Mouse (Mus musculus): ENCODE measurements around the gene Tent5c. TPM values are rescaled to one million over a fixed set of nuclear protein-coding genes. Genes with fewer than 3 reads are reported as not detected.
A peak's percentile ranks its signal among the peaks of the same experiment; 100 is the strongest.

Gene Tent5c
- polyA plus RNA-seq, 1 experiment from 2014 or later = 2.0 TPM

DNA sequence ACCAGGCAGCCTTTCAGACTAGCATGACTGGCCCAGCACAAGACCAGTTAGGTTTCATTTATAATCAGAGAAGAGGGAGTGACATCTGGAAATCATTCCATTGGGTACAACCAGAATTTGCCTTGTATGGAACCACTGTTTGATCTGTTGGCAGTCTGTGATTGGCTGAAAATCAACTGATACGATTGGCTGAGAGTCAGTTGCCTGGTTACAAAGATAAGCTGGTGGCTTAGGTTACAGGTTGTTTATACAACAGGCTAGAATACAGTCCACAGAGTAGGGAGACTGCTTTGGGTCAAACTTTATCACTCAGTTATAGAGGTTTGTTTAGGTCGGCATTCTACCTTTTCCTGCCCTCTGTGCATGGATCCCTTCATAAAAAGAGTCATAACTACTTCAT, 17.6 kb upstream of the Tent5c start:
- Histone ChIP-seq H3K4me1 (peaks cover 6% of the 10 kb centered on the region; the same call in 1 of the 2 replicates), H3K9me3 (replicated peaks) (no peaks in the 10 kb centered on the region), H3K27ac (no peak overlapping the region), H3K36me3 (no peaks in the 10 kb centered on the region), H3K4me3 (no peak overlapping the region), H3K27me3 (ENCODE audit: low read depth, poor library complexity, severe bottlenecking) (no peaks in the 10 kb centered on the region)
- no peak for DNase-seq (ENCODE audit: low spot score)
- 73% methylated on average over 2 of the region's 2 CpGs for WGBS

DNA sequence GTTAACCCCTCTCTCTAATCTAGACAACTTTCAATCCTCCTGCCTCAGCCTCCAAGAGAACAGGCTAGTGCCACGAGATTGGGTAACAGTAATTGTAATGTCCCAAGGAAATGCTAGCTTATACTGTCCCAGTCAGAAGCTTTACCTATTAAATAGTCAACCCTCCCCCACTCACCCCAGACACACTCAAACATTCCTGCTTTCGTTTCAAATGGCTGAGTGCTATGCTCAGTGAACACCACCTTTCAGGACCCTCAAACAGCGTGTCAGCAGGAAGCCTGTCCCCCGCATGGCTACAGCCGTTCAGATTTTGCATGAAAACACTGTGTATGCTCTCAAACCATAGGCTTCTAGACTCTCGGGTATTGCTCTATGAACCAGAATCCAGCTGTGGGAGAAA, 14.8 kb upstream of the Tent5c start:
- WGBS = 84% methylated on average over 6 of the region's 6 CpGs
- peaks cover 6% of the 10 kb centered on the region; the same call in 1 of the 2 replicates for H3K4me1 ChIP-seq

GRCm38 (mm10) chr3:100502516-100502915, 13.4 kb upstream of the Tent5c start:
- Histone ChIP-seq H3K36me3 (no peaks in the 10 kb centered on the region), H3K4me1 (peaks cover 6% of the 10 kb centered on the region; the same call in 1 of the 2 replicates), H3K27me3 (ENCODE audit: low read depth, poor library complexity, severe bottlenecking) (no peaks in the 10 kb centered on the region), H3K27ac (no peak overlapping the region), H3K9me3 (replicated peaks) (no peaks in the 10 kb centered on the region), H3K4me3 (no peak overlapping the region)
- 88% methylated on average over 6 of the region's 6 CpGs for WGBS
- DNase-seq (ENCODE audit: low spot score) = no peak

More for the DNA sequence above, 14.8 kb upstream of the Tent5c start:
- Histone ChIP-seq H3K27me3 (ENCODE audit: low read depth, poor library complexity, severe bottlenecking) (no peaks in the 10 kb centered on the region), H3K36me3 (no peaks in the 10 kb centered on the region), H3K27ac (no peak overlapping the region), H3K4me3 (no peak overlapping the region), H3K9me3 (replicated peaks) (no peaks in the 10 kb centered on the region)
- DNase-seq (ENCODE audit: low spot score) = no peak

DNA sequence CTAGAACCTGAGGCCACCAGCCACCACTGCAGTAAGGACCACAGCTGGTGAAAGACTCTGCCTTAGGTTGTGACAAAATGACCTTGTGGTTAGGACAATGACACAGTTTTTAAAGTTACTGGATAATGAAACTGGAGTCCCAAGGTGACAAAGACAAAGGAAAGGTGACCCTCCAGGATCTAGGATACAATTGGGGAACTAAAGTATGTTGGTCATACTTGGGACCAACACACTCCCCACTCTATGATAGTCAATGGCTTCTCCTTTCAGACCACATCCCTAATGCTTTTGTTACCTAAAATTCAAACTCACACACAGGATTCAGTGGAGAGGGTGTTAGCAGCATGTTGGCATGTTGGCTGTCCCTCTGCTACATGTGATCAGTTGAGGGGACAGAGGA, 12.8 kb upstream of the Tent5c start:
- H3K27me3 ChIP-seq (ENCODE audit: low read depth, poor library complexity, severe bottlenecking) = no peaks in the 10 kb centered on the region
- H3K4me3 ChIP-seq = no peak overlapping the region
- no peak overlapping the region for H3K27ac ChIP-seq
- H3K4me1 ChIP-seq = peaks cover 6% of the 10 kb centered on the region; the same call in 1 of the 2 replicates
- no peaks in the 10 kb centered on the region for H3K36me3 ChIP-seq
- H3K9me3 ChIP-seq (replicated peaks) = no peaks in the 10 kb centered on the region
- DNase-seq (ENCODE audit: low spot score) = no peak

DNA sequence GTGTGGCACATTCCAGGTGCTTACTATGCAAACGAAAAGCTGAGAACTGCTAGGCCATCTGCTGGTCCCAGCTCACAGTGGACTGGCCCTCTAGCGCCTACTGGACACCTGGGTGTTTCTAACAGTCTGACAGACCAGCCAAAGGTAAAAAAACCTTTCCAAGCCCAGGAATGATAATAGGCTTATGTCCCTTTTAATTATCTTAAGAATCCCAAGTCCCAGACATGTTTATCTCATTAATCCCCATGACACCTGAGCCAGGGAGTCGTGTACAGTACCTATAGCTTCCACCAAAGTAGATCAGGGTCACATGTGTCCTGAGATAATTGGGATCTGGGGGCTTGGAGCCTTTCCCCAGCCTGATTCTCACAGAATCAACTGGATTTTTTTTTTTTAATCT, 7.0 kb upstream of the Tent5c start:
- Histone ChIP-seq H3K9me3 (replicated peaks) (no peaks in the 10 kb centered on the region), H3K27ac (no peak overlapping the region), H3K36me3 (no peaks in the 10 kb centered on the region), H3K4me3 (no peak overlapping the region), H3K4me1 (no peaks in the 10 kb centered on the region), H3K27me3 (ENCODE audit: low read depth, poor library complexity, severe bottlenecking) (0 out of 2 replicates have a peak, but pooled peaks cover 4% of the 10 kb centered on the region)
- DNase-seq (ENCODE audit: low spot score) = no peak
- WGBS = 81% methylated on average over 3 of the region's 3 CpGs

DNA sequence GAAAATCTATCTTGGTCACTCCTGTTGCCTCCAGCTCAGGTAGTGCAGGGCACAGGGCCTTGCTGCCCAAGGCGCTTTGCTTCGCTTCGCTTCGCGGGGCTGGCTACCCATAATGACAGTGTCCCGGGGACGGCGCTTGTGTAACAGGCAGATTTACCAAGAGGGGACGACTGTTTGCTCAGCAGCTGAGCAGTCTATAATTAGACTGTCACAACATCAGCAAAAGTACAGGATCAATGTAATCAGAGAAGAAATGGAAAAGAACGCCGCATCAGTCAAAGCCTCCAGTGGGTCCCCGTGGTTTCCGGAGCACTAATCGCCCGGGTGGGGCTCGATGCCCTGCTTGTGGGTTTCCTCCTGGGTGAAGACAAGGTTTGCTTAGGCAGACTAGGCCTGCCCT, 6.3 kb upstream of the Tent5c start:
- no peaks in the 10 kb centered on the region for H3K9me3 ChIP-seq (replicated peaks)
- no peak for DNase-seq (ENCODE audit: low spot score)
- no peaks in the 10 kb centered on the region for H3K36me3 ChIP-seq
- 91% methylated on average over 16 of the region's 16 CpGs for WGBS
- no peak overlapping the region for H3K27ac ChIP-seq
- peaks cover 10% of the 10 kb centered on the region; the same call in 1 of the 2 replicates for H3K27me3 ChIP-seq (ENCODE audit: low read depth, poor library complexity, severe bottlenecking)
- H3K4me3 ChIP-seq = no peak overlapping the region
- H3K4me1 ChIP-seq = no peaks in the 10 kb centered on the region

DNA sequence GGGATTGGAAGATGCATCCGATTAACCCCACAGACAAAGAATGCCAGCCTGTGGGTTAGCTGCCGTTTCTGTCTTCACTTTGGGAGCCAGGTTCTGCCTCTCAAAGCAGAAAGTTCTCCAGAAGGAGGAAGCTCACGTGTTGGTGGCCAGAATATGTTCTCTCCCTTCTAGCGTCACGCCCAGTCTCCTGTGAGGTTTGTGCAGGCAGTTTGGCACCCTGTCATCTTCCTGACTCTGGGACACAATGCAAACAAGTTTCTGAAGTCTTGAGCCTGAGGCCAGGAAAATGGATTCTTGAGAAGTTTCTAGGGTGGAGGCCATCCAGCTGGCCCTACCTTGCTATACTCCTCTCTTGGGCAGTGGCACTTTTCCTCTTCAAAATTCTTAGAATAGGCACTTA, 5.8 kb upstream of the Tent5c start:
- whole genome bisulfite sequencing = 87% methylated on average over 5 of the region's 5 CpGs
- Histone ChIP-seq H3K27ac (no peak overlapping the region), H3K27me3 (ENCODE audit: low read depth, poor library complexity, severe bottlenecking) (peaks cover 15% of the 10 kb centered on the region; the same call in 1 of the 2 replicates)

DNA sequence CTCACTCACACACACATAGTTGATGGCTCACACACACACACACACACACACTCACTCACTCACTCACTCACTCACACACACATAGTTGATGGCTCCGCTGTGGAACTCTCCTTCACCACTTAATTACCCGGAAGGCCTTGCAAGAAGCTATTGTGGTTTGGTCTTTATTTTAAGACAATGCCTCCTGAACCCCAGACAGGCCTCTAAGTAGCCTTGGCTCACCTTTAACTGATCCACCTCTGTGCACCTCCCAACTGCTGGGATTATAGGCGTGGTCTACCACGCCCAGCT, 831 bp upstream of the Tent5c start:
- no peak for DNase-seq (ENCODE audit: low spot score)
- H3K36me3 ChIP-seq = no peaks in the 10 kb centered on the region
- 32% methylated on average over 4 of the region's 4 CpGs for WGBS
- no peaks in the 10 kb centered on the region for H3K9me3 ChIP-seq (replicated peaks)
- peaks cover 56% of the 10 kb centered on the region for H3K27me3 ChIP-seq (ENCODE audit: low read depth, poor library complexity, severe bottlenecking)
- peak overlapping the region; percentile 87; the same call in 1 of the 2 replicates for H3K27ac ChIP-seq
- H3K4me1 ChIP-seq = peaks cover 35% of the 10 kb centered on the region
- H3K4me3 ChIP-seq = peak overlapping the region; percentile 76

More for the DNA sequence above, 5.8 kb upstream of the Tent5c start:
- H3K9me3 ChIP-seq (replicated peaks) = no peaks in the 10 kb centered on the region
- no peaks in the 10 kb centered on the region for H3K36me3 ChIP-seq
- no peak overlapping the region for H3K4me3 ChIP-seq
- peaks cover 5% of the 10 kb centered on the region for H3K4me1 ChIP-seq
- no peak for DNase-seq (ENCODE audit: low spot score)

GRCm38 (mm10) chr3:100488251-100489132, 632 bp downstream of the Tent5c start:
- H3K27ac ChIP-seq = peak overlapping the region; percentile 87

GRCm38 (mm10) chr3:100487046-100487445, 2.1 kb downstream of the Tent5c start:
- no peak overlapping the region for H3K27ac ChIP-seq
- H3K4me3 ChIP-seq = no peak overlapping the region
- H3K36me3 ChIP-seq = no peaks in the 10 kb centered on the region
- 74% methylated on average over 2 of the region's 2 CpGs for WGBS
- no peaks in the 10 kb centered on the region for H3K9me3 ChIP-seq (replicated peaks)
- H3K4me1 ChIP-seq = peaks cover 35% of the 10 kb centered on the region
- H3K27me3 ChIP-seq (ENCODE audit: low read depth, poor library complexity, severe bottlenecking) = peaks cover 60% of the 10 kb centered on the region
- DNase-seq (ENCODE audit: low spot score) = no peak

More at GRCm38 (mm10) chr3:100488251-100489132, 632 bp downstream of the Tent5c start:
- Histone ChIP-seq H3K9me3 (replicated peaks) (no peaks in the 10 kb centered on the region), H3K4me1 (peaks cover 35% of the 10 kb centered on the region), H3K4me3 (peak overlapping the region; percentile 76), H3K27me3 (ENCODE audit: low read depth, poor library complexity, severe bottlenecking) (peaks cover 60% of the 10 kb centered on the region), H3K36me3 (no peaks in the 10 kb centered on the region)
- under 1% methylated on average over 65 of the region's 66 CpGs for WGBS
- peak; percentile 62 for DNase-seq (ENCODE audit: low spot score)

DNA sequence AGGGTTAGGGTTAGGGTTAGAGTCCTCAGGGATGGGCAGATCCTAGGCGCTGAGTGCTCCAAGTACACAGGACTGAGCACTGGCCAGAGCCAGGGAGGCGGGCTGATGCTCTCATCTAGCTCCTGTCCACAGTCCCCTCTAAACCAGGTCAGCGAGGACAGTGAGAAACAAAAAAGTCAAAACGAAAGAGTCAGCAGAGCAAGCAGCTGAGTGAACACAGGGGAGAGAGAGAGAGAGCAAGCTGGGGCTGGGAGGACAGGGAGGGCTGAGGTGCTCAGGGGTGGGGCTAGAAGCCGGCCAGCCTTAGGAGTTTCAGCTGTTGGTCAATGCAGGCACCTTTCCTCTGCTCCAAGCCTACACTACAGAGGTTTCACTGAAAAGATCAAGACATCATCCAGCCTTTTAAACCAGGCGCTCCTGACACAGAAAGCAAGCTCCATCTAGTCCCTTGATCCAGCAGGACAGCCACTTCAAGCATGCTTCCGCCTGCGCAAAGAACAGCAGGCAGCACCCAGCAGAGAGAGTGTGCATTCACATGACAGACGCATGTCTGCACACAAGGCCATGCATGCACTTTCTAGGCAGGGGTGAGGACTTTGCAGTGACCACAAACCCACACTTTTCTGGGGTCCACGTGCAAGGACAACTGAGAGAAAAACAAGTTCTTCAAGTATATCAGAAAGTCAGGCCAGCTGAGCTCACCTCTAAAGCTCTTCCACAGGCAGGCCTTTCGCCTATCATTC, 3.6 kb downstream of the Tent5c start:
- Histone ChIP-seq H3K27me3 (ENCODE audit: low read depth, poor library complexity, severe bottlenecking) (peaks cover 51% of the 10 kb centered on the region), H3K36me3 (no peaks in the 10 kb centered on the region), H3K4me3 (no peak overlapping the region), H3K27ac (no peak overlapping the region), H3K9me3 (replicated peaks) (no peaks in the 10 kb centered on the region), H3K4me1 (peaks cover 35% of the 10 kb centered on the region)
- DNase-seq (ENCODE audit: low spot score) = no peak
- 53% methylated on average over 11 of the region's 11 CpGs for WGBS

GRCm38 (mm10) chr3:100482971-100483610, 6.0 kb downstream of the Tent5c start:
- H3K36me3 ChIP-seq = no peaks in the 10 kb centered on the region
- H3K27ac ChIP-seq = no peak overlapping the region
- DNase-seq (ENCODE audit: low spot score) = no peak
- H3K9me3 ChIP-seq (replicated peaks) = no peaks in the 10 kb centered on the region
- H3K4me3 ChIP-seq = no peak overlapping the region
- WGBS = 89% methylated on average over 5 of the region's 5 CpGs
- peaks cover 14% of the 10 kb centered on the region for H3K4me1 ChIP-seq
- peaks cover 33% of the 10 kb centered on the region for H3K27me3 ChIP-seq (ENCODE audit: low read depth, poor library complexity, severe bottlenecking)

Data from limb, embryonic 10.5 days (tissue).